Mouse (Mus musculus): ENCODE measurements at regions not wholly inside any gene's neighbourhood (a gene's known extent, or its start where the extent isn't known, plus 50 kb on each side); places are given as distances from the start of the nearest gene placed in this dataset.

GRCm38 (mm10) chr19:44686061-44686460 is 69.8 kb upstream of the Pax2 start:
- in situ Hi-C loops (cut with MboI, MseI): no loop called here

GRCm38 (mm10) chr19:44692396-44692795 is 63.4 kb upstream of the Pax2 start:
- in situ Hi-C loops (cut with MboI, MseI): no loop called here

- in situ Hi-C loops (cut with MboI, MseI): no loop called here
These were observed 63.0 kb upstream of the Pax2 start for GRCm38 (mm10) chr19:44692816-44693215.

- in situ Hi-C loops (cut with MboI, MseI): no loop called here
These were observed 60.5 kb upstream of the Pax2 start for GRCm38 (mm10) chr19:44695331-44695730.

GRCm38 (mm10) chr19:44696059-44696712 is 59.7 kb upstream of the Pax2 start:
- in situ Hi-C loops (cut with MboI, MseI): no loop called here

- in situ Hi-C loops (cut with MboI, MseI): no loop called here
These were observed 59.1 kb upstream of the Pax2 start for GRCm38 (mm10) chr19:44696773-44697172.

GRCm38 (mm10) chr19:44698382-44699256 is 57.2 kb upstream of the Pax2 start:
- in situ Hi-C loops (cut with MboI, MseI): no loop called here
